Mouse (Mus musculus) heart, adult 2 months (tissue): ENCODE data around the gene Aldh3b2.
"Not testable (repeated sequence)": the region's sequence is repeated elsewhere in the genome, so short reads cannot be mapped to it uniquely, and the experiment has no call there.

Experiments
- CTCF ChIP-seq: fragments of 200-600 bp; IDR thresholded peaks from 2 replicates; pipeline ENCODE4 v1.8.1; 2022; ENCODE audit warnings: antibody characterized with exemption, mild to moderate bottlenecking, moderate library complexity
- EP300 ChIP-seq: fragments of 200-500 bp; IDR thresholded peaks from 2 replicates; pipeline ENCODE4 v1.6.1; 2011; ENCODE audit warnings: low read depth, low read length, control low read depth; ENCODE audit not compliant: insufficient read depth
- POLR2A ChIP-seq: fragments of 200-500 bp; IDR thresholded peaks from 2 replicates; pipeline ENCODE4 v1.6.1; 2011; ENCODE audit warnings: mild to moderate bottlenecking, low read depth, low read length, control low read depth; ENCODE audit not compliant: insufficient read depth

DNA sequence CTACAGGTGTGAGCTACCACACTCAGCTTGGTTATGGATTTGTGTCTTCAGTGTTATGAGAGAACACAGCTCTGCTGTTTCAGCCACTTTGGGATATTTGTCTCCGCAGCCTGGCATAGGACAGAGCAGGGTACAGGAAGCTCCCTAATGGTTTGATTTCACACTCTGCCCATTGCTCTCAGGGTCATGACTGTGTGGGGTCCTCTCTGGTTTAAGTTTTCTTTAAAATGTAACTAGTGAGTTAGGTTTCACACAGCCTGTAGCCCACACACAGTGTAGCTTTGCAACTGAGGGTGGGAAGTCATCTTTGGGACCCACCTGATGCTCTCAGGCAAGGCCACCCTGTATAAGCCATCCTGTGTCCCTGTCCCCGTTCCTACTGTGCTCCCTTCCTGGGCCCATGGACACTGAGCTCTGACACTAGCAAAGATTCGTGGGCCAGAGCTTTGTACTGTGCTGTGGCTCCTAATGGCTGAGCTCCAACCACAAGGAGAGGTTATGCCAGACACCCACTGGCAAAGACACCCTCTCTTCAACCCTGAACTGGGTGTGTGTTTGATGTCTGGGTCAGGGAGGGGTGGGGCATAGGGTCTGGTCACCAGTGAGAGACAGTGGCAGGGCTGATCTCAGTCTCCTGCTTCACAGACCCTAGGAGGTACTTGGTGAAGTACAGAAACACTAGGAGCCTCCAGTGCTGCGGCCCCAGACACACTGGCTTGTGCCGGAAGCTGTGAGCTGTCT, 14.7 kb upstream of the Aldh3b2 start:
- not testable (repeated sequence) for TF ChIP-seq POLR2A, CTCF, EP300
